ENCODE assay signal across 31 mouse cellular contexts in the genomic region with DNA sequence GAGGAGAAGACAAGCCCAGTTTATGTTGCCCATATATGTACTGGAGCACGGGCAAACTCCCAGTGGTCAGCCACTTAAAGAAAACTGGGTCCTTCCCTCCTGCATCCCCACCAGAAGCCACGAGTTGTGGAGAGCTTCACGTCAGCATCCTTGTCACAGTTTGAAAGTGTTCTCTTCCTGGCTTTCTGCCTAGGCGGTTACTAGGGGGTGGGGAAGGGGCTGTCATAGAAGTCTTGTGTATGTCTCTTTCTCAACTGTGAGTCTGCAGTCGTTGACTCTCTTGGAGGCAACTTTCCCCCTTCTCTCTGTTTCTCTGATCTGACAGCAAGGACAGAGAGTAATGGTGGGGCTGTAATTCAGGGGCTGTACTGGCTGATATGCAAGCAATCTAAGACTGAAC. TPM values are rescaled to one million over a fixed set of nuclear protein-coding genes. Genes with fewer than 3 reads are reported as not detected.
DNase-seq lines count a peak whose midpoint lies in the region; ATAC-seq and TF ChIP-seq lines count a peak whose summit lies in the region.
"Had no signal": no experiment of that assay in that cellular context is flagged by ENCODE, and none has a peak within 500 bp of the region (broad histone marks: within the 10 kb centered on the region; RNA-seq: fewer than 3 reads in every experiment).

No protein-coding gene starts in this region.

- H3K79me2 ChIP-seq in heart, adult 2 months (replicated peaks; ENCODE audit: control insufficient read depth, insufficient read depth, low read length): no peaks in the 10 kb centered on the region

- no peak overlapping the region for H3K9ac ChIP-seq in heart, adult 2 months (ENCODE audit: low read depth, low read length)
- no peak overlapping the region for H3K9ac ChIP-seq in lung, embryonic 16.5 days (ENCODE audit: low read length)
- H3K9ac ChIP-seq: embryonic facial prominence, embryonic 15.5 days; forebrain, embryonic 12.5 days; forebrain, postnatal 0 days; heart, embryonic 12.5 days; limb, embryonic 12.5 days; liver, embryonic 12.5 days; liver, postnatal 0 days; midbrain, embryonic 12.5 days; neural tube, embryonic 13.5 days; stomach, embryonic 15.5 days had no signal

- no peaks in the 10 kb centered on the region for H3K27me3 ChIP-seq in heart, adult 2 months (ENCODE audit: control insufficient read depth, insufficient read depth, low read length)
- H3K27me3 ChIP-seq in lung, embryonic 16.5 days (ENCODE audit: control insufficient read depth, insufficient read depth, low read depth, low read length): no peaks in the 10 kb centered on the region
- H3K27me3 ChIP-seq: embryonic facial prominence, embryonic 15.5 days; stomach, embryonic 15.5 days had no signal

- no peak overlapping the region for H3K4me2 ChIP-seq in lung, embryonic 16.5 days (ENCODE audit: low read depth, low read length)
- H3K4me2 ChIP-seq: embryonic facial prominence, embryonic 15.5 days; forebrain, embryonic 12.5 days; heart, embryonic 12.5 days; limb, embryonic 12.5 days; liver, embryonic 12.5 days; midbrain, embryonic 12.5 days; neural tube, embryonic 13.5 days; stomach, embryonic 15.5 days had no signal

- ATAC-seq in lung, embryonic 16.5 days (ENCODE audit: low read depth): peak; percentile 24; the same call in 1 of the 2 replicates
- ATAC-seq in granulocyte monocyte progenitor cell, adult 5-6 weeks (replicated peaks; ENCODE audit: poor library complexity, severe bottlenecking): no peak
- ATAC-seq: forebrain, postnatal 0 days; hindbrain, embryonic 16.5 days; liver, embryonic 12.5 days; liver, postnatal 0 days had no signal

- no peak for TF ChIP-seq POLR2A in heart, adult 2 months (IDR thresholded peaks at IDR 0.05; ENCODE audit: insufficient read depth, low read depth, low read length)

- 41% methylated on average over 5 of the region's 5 CpGs for WGBS in heart, adult 2 months
- WGBS in lung, embryonic 16.5 days: 33% methylated on average over 5 of the region's 5 CpGs

- no peak for TF ChIP-seq CTCF in heart, adult 2 months (IDR thresholded peaks at IDR 0.05)

- H3K27ac ChIP-seq in heart, adult 2 months: peak overlapping the region; percentile 65
- H3K27ac ChIP-seq in lung, embryonic 16.5 days (ENCODE audit: low read length): no peak overlapping the region
- peak overlapping the region; percentile 45; the same call in 1 of the 2 replicates for H3K27ac ChIP-seq in brown adipose tissue, adult 24 weeks (replicated peaks; ENCODE audit: low read depth, low read length)
- H3K27ac ChIP-seq: embryonic facial prominence, embryonic 10.5 days; embryonic facial prominence, embryonic 15.5 days; forebrain, embryonic 12.5 days; hindbrain, embryonic 10.5 days; layer of hippocampus, adult 2 months; left cerebral cortex, adult 2 months; limb, embryonic 12.5 days; liver, embryonic 12.5 days; midbrain, embryonic 12.5 days; neural tube, embryonic 13.5 days; stomach, embryonic 15.5 days had no signal

- H3K36me3 ChIP-seq in heart, adult 2 months (ENCODE audit: control insufficient read depth, insufficient read depth, low read length): peaks cover 25% of the 10 kb centered on the region
- H3K36me3 ChIP-seq in lung, embryonic 16.5 days (ENCODE audit: control insufficient read depth, insufficient read depth, low read length): no peaks in the 10 kb centered on the region
- H3K36me3 ChIP-seq: embryonic facial prominence, embryonic 10.5 days; embryonic facial prominence, embryonic 15.5 days; forebrain, embryonic 12.5 days; G1E; heart, embryonic 12.5 days; hindbrain, embryonic 10.5 days; limb, embryonic 12.5 days; liver, embryonic 12.5 days; midbrain, embryonic 12.5 days; neural tube, embryonic 13.5 days; stomach, embryonic 15.5 days had no signal

- intact Hi-C loops in heart, adult 2 months (cut with DNase I): no loop called here

- no peak for DNase-seq in heart, adult 2 months
- DNase-seq in heart, postnatal 4 days: no peak
- DNase-seq in kidney, postnatal 10 days: peak; percentile 47
- DNase-seq in kidney, adult 9 months: no peak
- DNase-seq in lung, postnatal 4 days: no peak
- DNase-seq: adrenal gland, adult 8-10 months; cerebellum, adult 8-10 months; cerebellum, postnatal 25 days; forebrain, postnatal 0 days; gastrocnemius, postnatal 10 days; heart, postnatal 10 days; liver, postnatal 0 days; right cerebral cortex, postnatal 4 days; thymus, postnatal 14 days had no signal

- no peaks in the 10 kb centered on the region for H3K9me3 ChIP-seq in lung, embryonic 16.5 days (ENCODE audit: control insufficient read depth, low read length)
- H3K9me3 ChIP-seq: embryonic facial prominence, embryonic 10.5 days; embryonic facial prominence, embryonic 15.5 days; forebrain, embryonic 12.5 days; heart, embryonic 12.5 days; hindbrain, embryonic 10.5 days; limb, embryonic 12.5 days; liver, embryonic 12.5 days; midbrain, embryonic 12.5 days; neural tube, embryonic 13.5 days; stomach, embryonic 15.5 days had no signal

- H3K4me1 ChIP-seq in heart, adult 2 months (ENCODE audit: control insufficient read depth, insufficient read depth, low read length): peaks cover 23% of the 10 kb centered on the region
- peaks cover 26% of the 10 kb centered on the region for H3K4me1 ChIP-seq in lung, embryonic 16.5 days (replicated peaks; ENCODE audit: control insufficient read depth, insufficient read depth, low read length)
- peaks cover 18% of the 10 kb centered on the region for H3K4me1 ChIP-seq in brown adipose tissue, adult 24 weeks (ENCODE audit: control insufficient read depth, insufficient read depth, insufficient read length, low read length)
- H3K4me1 ChIP-seq: liver, embryonic 12.5 days; neural tube, embryonic 13.5 days had no signal

- TF ChIP-seq EP300 in heart, adult 2 months (IDR thresholded peaks at IDR 0.05; ENCODE audit: insufficient read depth, low read depth, low read length): no peak

- no peak overlapping the region for H3K4me3 ChIP-seq in heart, adult 2 months
- no peak overlapping the region for H3K4me3 ChIP-seq in lung, embryonic 16.5 days (ENCODE audit: low read length)
- no peak overlapping the region for H3K4me3 ChIP-seq in brown adipose tissue, adult 24 weeks (ENCODE audit: insufficient read depth, low read depth, low read length)
- H3K4me3 ChIP-seq: embryonic facial prominence, embryonic 10.5 days; embryonic facial prominence, embryonic 15.5 days; forebrain, embryonic 12.5 days; heart, embryonic 12.5 days; hindbrain, embryonic 10.5 days; layer of hippocampus, adult 2 months; left cerebral cortex, adult 2 months; limb, embryonic 12.5 days; liver, embryonic 12.5 days; midbrain, embryonic 12.5 days; neural tube, embryonic 13.5 days; stomach, embryonic 15.5 days had no signal

RNA-seq across cellular contexts. Expression of gene Igfbp7, which starts 5.7 kb away (rescaled TPM):
- 100 to 1,000 TPM; 174 to 205 TPM for total RNA-seq in heart, adult 2 months (2021)
- polyA plus RNA-seq in heart, adult 2 months (2012; rRNA removed): 342 and 353 TPM in 2 replicates
- 100 to 1,000 TPM; 210 to 250 TPM for total RNA-seq in heart, postnatal 4 days (2021)
- polyA plus RNA-seq in lung, embryonic 16.5 days (2015; fragmentation: Nextera tagmentation; extraction: Ambion mirVana): 99.8 and 104 TPM in 2 replicates
- 85.5 and 137 TPM in 2 replicates for polyA plus RNA-seq in brown adipose tissue, adult 24 weeks (2012; ENCODE audit: insufficient read depth, insufficient read length, missing spikeins)
- total RNA-seq in granulocyte monocyte progenitor cell, adult 5-6 weeks (2014; fragmentation: Nextera tagmentation): 4.6 TPM in 1 of 2 replicates, not detected in the other
- total RNA-seq in granulocyte monocyte progenitor cell, adult 5-6 weeks (2017): 1.4 TPM in 1 of 2 replicates, not detected in the other
- total RNA-seq: G1E had no signal
- polyA plus RNA-seq: G1E had no signal

Comparison
In these comparisons a context has a peak if more than half of its experiments do, and no peak if none do; other contexts are left out.
1. RNA of gene Igfbp7, which starts 5.7 kb away (total RNA-seq): 210 to 250 TPM in heart, postnatal 4 days and 174 to 205 TPM in heart, adult 2 months; 1.4 to 4.6 TPM in granulocyte monocyte progenitor cell, adult 5-6 weeks; every median in the first group is over 10 times any median in the second.